Mouse (Mus musculus) v-Abl transformed pro-B cells (cell line): Measurements from ENCODE around the gene Slc30a1.

Experiments used
- in situ Hi-C, 2 experiments: fragments of 400-800 bp; cut with MboI; formaldehyde crosslinking; loops; one replicate each; pipeline ENCODE4 v1.15.1; 2025; ENCODE audit not compliant: unreplicated experiment in 2 of 2

Gene Slc30a1

DNA sequence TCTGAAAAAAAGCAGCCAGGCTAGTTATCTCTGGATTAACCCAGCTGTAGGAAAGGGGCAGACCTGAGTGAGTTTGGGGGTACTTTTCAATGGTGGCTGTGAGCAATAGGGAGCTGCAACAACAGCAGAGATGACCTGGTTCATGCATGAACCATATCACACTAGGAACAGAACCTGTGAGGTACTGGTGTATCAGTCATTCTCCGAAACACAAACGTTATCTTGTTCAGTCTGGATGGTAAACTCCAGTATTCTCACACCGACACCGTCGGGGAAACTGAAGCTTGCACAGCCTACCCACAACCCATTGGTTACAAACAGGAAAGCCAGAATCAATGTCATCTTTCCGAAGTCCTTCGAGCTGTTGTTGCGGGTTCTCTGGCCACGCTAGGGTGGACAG is 11.7 kb upstream of the Slc30a1 start:
- in situ Hi-C loops = no loop called here

DNA sequence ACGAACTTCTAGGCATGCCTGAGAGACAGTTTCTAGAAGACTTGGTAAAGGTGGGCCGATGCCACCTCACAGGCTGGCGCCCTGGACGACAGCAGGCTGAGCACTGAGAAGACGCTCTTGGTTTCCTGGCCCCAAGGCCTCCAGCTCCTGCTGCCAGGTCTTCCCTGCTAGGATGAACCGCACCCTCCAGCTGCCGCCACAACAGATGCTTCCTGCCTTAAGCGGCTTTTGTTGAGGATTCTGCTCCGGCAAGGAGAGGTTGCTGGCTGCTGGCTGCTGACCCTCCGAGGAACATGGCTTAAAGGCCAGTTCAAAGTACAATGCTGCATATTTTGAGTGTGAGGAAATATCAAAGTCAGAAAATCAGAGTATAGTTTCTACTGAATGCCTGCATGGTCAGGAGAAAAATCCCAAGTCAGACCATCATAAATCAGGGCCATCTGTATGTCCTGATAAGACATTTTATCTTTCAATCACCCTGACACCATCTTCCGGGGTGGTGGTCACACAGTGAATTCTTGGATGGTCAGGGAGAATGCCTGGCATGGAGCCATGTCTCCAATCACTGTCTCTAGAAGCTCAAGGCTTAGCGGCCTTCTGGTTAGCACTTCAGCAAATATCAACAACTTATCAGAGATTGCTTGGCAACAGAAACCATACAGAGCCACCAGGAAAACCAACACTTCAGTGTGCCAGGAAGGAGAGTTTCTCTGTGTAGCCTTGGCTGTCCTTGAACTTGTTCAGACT is 9.6 kb upstream of the Slc30a1 start:
- in situ Hi-C loops = no loop called here

DNA sequence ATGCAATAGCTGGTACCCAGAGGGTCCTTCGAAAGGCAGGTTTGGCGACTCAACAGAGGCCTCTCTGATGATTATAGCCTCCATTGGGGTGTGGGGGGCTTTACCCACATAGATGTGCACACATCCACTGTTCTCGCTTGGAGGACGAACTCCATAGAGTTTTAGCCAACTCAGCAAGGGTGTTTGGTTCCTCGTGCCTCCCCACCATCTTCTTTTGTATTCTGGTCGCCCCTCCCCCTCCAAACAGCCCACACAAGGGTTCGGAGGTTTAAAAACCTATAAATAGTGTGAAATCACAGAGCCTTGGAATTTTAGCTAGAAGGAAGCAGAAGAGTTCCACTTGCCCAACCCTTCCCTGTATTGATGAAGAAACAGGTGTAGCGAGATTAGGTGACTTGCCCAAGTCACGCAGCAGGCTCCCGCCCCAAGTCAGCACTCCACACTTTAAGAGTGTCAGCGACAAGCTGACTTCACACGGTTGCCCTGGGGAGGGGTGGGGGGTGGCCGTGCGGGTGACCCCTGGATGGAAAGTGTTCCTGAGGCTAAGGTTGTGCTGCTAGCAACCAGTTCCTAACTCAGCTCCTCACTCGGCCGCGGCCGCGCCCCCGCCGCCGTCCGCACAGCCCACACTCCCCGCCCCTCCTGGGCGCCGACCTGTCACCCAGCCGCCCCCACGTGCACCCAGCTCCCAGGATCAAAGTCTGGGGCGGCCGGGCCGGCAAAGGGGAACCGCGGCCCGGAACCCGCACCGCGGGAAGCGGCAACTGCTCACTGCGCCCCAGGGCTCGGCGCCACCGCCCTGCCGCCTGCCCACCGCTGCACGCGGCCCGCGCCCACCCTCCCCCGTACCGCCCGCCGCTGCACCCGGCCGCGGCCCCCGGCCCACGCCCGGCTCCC is 682 bp upstream of the Slc30a1 start:
- in situ Hi-C loops = loop anchor here in 1 of 2 experiments (5.0 kb wide), 1 partner anchor 69 kb away; no protein-coding TSS in a partner anchor

DNA sequence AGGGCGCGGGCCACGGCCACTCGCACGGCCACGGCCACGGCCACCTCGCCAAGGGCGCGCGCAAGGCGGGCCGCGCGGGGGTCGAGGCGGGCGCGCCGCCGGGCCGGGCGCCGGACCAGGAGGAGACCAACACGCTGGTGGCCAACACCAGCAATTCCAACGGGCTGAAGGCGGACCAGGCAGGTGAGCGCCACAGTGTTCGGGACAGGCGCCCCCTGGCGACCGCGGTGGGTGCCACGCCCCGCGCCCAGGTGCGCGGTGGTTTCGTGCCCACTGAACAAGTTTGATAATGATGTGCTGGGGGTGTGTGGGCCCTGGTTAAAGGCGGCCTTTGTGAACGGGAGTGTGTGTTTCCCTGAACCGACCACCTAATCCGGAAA is 854 bp downstream of the Slc30a1 start:
- in situ Hi-C loops = loop anchor here in 1 of 2 experiments (5.0 kb wide), 1 partner anchor 70 kb away; no protein-coding TSS in a partner anchor

DNA sequence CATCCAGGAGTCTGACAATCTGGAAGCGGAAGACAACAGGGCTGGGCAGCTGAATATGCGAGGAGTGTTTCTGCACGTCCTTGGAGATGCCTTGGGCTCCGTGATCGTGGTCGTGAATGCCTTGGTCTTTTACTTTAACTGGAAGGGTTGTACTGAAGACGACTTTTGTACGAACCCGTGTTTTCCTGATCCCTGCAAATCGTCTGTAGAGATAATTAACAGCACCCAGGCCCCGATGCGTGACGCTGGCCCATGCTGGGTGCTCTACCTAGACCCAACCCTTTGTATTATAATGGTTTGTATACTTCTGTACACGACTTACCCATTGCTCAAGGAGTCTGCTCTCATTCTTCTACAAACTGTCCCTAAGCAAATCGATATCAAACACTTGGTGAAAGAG is 2.3 kb downstream of the Slc30a1 start:
- in situ Hi-C loops = loop anchor here in 1 of 2 experiments (5.0 kb wide), 1 partner anchor 72 kb away; no protein-coding TSS in a partner anchor

DNA sequence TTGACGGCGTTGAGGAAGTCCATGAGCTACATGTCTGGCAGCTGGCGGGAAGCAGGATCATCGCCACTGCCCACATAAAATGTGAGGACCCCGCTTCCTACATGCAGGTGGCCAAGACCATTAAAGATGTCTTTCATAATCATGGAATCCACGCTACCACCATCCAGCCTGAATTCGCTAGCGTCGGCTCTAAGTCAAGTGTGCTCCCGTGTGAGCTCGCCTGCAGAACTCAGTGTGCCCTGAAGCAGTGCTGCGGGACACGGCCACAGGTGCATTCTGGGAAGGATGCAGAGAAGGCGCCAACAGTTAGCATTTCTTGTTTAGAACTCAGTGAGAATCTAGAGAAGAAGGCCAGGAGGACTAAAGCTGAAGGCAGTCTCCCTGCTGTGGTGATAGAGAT is 2.7 kb downstream of the Slc30a1 start:
- in situ Hi-C loops = loop anchor here in 1 of 2 experiments (5.0 kb wide), 1 partner anchor 72 kb away; no protein-coding TSS in a partner anchor

DNA sequence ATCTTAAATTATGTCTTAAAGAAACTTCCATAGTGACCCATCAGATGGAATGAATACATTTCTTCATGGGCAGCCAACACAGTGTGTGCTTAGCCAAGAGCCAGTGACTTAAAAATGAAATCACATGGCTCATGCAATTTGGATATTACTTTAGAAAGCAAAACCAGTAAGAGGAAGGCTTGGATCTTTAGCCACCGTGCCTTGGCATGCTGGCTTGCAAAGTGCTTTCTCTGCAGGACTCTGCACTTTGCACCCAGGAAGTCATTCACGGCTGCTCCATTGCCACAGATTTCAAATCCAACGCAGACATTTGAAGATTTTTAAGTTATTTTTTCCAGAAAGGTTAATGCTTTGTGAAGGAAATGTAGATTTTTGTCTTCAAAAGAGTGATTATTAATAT is 4.1 kb downstream of the Slc30a1 start:
- in situ Hi-C loops = loop anchor here in 1 of 2 experiments (10.0 kb wide), 1 partner anchor 326 kb away; no protein-coding TSS in a partner anchor

DNA sequence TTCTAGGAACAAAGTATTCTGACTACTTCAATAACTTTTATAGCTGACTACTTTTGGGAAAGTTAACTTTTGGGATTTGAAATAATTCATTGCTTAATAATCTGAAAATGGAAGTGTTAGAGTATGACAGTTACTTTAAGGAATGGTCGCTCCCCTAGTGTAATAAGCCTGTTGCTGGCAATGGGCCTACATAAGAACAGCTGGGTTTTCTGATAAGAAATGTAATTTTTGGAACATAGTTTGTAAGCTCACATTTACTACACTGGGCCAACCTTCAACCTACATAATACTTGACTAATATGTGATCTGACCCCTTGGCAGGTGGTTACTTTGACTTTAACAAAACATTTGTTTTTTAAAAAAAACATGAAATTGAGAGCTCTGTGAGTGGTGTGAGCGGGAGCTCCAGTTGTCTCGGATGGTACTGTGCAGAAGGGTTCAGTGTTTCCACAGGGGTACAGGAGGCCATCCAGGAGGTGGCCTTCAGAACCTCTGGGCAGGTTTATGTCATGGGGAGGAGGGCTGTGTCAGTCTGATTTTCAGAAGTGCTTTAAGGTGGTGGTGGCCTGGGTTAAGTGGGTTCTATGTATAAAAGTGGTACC is 4.6 kb downstream of the Slc30a1 start:
- in situ Hi-C loops = loop anchor here in 1 of 2 experiments (10.0 kb wide), 1 partner anchor 326 kb away; no protein-coding TSS in a partner anchor

DNA sequence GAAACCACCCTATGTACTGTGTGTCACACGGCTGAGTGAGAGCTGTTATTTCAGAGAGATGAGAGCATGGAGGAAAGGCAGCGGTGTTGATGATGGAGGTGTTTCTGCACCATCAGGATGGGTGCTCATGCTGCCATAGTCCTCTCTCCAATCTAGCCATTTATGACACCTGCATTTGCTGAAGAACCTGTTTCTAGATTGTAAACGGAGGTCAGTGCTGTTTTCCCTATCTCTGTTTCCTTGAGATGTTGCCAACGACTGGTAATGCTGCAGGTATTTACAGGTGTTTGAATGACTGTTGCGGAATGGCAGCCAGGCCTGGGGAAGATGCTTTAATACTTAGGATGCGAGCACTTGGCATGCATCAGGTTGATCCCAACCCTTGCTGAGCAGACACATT is 8.1 kb downstream of the Slc30a1 start:
- in situ Hi-C loops = loop anchor here in 1 of 2 experiments (10.0 kb wide), 1 partner anchor 330 kb away; no protein-coding TSS in a partner anchor

DNA sequence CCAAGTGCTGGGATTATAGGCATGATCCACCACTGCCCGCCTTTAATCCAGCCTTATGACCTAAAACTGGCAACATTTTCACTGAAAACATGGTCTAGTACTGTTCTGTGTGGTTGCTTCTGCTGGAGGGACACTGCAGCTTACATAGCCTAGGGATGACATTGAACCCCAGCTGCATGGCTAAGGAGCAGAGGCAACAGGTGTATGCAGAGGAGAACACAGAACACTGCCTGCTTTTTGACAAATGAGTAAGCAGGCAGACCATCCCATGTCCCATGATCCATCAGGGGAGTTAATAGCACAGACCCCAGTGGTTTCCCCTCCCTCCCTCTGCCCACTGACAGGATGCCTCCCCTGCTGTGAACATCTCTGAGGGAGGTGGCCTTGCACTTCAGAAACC is 9.0 kb downstream of the Slc30a1 start:
- in situ Hi-C loops = loop anchor here in 1 of 2 experiments (10.0 kb wide), 1 partner anchor 331 kb away; no protein-coding TSS in a partner anchor

DNA sequence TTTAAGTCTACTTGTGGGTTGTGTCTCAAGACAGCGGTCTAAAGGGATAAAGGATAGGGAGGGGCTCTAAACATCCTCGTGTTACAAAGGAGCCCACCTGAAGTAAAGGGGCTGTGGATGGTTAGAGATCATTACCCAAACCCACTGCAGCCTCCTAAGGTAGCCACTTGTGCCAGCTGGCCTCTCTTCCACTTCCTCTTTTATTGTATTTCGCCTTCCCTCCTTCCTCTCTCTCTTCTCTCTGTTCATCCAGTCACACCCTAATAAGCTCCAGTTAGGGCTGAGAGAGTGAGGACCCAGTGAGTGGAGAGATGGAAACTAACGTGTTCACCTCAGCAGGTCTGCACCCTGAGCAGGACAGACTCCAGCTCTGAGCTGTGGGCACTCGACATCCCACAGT is 10.3 kb downstream of the Slc30a1 start:
- in situ Hi-C loops = loop anchor here in 1 of 2 experiments (10.0 kb wide), 1 partner anchor 332 kb away; no protein-coding TSS in a partner anchor

DNA sequence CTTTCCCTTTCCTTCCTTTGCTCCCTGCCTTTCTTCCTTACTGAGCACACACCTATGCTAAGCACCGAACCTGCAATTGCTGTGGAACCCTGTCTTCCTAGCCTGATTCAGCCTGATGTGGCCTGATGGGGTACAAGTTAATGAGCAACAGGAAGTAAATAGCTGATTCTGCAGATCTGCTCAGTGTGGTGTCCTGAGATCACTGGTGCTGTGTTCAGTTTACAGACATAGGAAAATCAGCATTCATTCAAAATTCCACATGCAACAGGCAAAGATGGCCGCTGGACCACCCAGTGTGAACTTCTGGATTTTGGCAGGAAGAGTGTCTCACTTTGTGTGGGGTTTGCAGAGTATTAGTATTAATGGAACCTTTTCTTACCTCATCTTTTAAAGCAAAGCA is 12.8 kb downstream of the Slc30a1 start:
- in situ Hi-C loops = loop anchor here in 1 of 2 experiments (10.0 kb wide), 1 partner anchor 335 kb away; no protein-coding TSS in a partner anchor

DNA sequence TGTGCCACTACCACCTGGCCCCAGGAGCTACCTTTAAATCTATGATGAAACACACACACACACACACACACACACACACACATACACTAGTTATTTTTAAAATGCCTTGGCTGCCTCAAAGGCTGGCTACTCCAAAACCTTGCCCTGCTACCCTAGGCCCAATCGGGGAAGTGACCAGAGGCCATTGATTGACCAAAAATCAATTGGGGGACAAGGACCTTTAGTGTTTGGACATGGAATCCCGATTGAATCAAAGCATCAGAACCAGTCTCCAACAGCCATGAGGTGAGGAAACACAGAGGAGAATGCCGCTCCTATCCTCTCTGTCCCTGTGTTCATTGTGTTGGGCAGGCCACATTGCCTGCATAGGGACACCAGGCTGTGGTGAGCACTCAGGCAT is 15.1 kb downstream of the Slc30a1 start:
- in situ Hi-C loops = no loop called here

DNA sequence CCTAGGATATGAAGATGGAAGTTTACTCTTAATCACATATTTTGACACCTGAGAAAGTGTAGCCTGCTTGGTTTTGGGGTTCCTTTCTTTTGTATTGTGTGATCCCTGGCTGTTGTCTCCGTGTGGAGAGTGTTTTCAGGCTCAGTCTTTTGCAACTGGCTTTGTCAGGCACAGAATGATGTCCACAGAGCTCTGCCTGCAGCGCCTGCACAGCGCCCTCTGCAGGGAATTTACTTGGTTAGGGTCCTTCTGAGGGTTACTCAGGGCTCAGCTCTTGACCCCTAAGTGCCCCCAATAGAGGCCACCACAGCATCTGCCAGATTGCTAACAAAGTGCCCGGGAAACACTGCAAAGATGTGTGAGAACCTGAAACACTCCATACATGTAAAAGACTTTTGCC is 18.9 kb downstream of the Slc30a1 start:
- in situ Hi-C loops = no loop called here

DNA sequence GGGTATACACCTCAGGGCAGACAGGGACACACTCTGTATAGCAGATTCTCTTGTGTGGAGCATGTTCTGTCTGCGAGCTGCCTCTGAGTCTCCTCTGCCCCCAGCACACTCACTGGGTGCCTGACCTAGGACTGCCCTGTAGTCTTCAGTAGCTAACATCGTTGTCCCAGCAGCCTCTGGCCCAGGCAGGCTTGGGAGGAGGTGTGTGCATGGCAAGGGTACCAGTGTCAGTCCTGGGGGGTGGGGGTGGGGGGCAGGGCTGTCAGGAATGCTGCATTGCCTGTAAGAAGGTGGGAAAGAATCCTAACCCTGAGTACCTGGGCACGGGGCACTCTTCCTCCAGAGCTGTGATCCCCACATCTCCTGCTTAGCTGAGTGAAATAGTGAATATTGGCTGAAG is 20.1 kb downstream of the Slc30a1 start:
- in situ Hi-C loops = no loop called here

DNA sequence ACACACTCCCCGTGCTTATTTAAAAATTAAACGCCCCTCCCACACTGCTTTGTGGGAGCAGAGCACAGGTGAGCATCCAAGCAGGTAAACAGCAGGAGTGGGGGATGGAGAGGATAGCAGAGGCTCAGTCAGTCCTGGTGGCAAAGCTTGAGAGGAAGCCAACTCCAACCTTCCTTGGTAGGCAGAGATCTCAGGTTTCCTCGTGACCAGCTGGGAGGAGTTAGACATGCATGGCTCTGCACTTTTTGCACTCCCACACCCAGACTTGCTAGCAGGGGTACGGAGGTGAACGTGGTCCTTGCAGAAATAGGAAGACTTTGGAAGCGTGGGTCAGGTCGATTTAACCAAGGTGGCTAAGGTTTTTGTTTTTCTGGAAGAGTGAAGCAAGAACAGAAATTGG is 21.8 kb downstream of the Slc30a1 start:
- in situ Hi-C loops = no loop called here

DNA sequence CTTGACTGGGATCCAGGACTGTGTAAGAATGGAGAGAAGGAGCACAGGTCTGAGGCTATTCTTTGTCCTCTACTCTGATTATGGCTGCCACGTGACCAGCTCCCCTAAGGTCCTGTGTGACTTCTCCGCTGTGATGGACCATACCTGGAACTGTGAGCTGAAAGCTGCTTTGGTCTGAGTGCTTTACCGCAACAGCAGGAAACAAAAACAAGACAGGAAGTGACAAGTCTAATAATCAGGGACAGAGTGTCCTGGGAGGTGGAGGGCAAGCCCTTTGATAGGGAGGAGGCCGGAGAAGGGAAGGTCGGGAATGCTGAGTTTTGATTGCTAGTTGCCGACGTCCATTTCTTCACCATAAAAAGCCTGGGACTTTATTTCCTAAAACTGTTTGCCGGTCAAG is 22.5 kb downstream of the Slc30a1 start:
- in situ Hi-C loops = no loop called here

DNA sequence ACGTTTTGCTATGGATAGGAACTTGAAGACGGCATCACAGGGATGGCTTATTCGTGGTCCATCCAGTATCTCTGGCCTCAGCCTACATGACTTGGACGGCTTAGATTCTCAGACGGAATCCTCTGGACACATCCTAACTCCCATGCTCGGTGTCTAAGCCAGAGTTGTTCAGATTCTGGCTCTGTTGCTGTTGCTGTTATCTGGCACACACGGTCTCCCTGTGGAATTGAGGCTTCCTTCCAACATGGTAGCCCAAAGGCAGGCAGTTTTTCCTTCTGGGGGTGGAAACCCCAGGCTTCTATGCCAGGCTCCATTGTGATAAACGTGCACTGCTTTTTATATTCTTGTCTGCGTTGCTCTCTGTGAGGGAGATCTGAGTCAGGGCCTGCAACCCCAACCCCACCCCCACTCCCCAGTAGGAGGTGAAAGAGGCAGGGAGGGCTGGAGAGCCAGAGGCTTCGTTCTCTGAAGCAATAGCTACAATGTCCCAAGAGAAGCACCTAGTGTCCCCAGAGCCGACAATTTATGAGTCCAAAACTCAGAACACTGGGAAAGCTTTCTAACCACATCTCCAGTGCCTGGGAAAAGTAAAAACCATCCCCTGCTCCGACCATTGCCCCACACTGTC is 23.4 kb downstream of the Slc30a1 start:
- in situ Hi-C loops = no loop called here

DNA sequence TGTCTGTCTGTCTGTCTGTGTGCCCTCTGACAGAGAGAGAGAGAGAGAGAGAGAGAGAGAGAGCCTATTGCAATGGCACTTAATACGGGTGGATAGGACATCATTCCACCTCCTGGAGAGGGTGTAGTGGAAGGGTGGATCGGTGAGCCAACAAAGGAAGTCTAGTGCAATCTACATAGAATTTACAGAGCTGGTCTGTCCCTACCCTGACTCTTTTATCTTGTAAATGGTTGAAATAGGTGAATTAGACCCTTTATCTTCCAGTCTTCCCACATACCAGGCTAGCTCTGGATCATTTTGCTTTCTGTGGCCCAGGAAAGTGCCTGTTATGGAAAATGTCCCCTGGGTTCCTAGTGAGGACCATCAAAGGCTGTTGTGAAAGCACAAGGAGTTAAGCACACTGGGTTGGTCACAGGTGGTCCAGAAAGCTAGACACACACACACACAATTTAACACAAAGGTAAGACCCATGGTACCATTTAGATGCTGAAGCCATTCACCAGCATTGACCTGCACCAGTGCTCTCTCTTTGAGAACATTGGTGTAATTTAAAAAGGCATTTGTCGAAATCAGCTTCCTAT is 24.0 kb downstream of the Slc30a1 start:
- in situ Hi-C loops = no loop called here
